Mouse (Mus musculus) thymus, adult 2 months (tissue): ENCODE results near the gene Fgfr2.

Experiments
- CTCF ChIP-seq: fragments of 200-500 bp; IDR thresholded peaks from 2 replicates; pipeline ENCODE4 v1.5.1; 2012; ENCODE audit warnings: mild to moderate bottlenecking, control low read depth, low read length, moderate library complexity, borderline replicate concordance; ENCODE audit not compliant: control insufficient read depth, poor library complexity, insufficient read depth; ENCODE audit errors: extremely low read depth
- POLR2A ChIP-seq: fragments of 200-500 bp; IDR thresholded peaks from 2 replicates; pipeline ENCODE4 v1.6.1; 2012; ENCODE audit warnings: mild to moderate bottlenecking, low read length, control low read depth, moderate library complexity; ENCODE audit not compliant: control insufficient read depth, poor library complexity, insufficient read depth; ENCODE audit errors: extremely low read depth

DNA sequence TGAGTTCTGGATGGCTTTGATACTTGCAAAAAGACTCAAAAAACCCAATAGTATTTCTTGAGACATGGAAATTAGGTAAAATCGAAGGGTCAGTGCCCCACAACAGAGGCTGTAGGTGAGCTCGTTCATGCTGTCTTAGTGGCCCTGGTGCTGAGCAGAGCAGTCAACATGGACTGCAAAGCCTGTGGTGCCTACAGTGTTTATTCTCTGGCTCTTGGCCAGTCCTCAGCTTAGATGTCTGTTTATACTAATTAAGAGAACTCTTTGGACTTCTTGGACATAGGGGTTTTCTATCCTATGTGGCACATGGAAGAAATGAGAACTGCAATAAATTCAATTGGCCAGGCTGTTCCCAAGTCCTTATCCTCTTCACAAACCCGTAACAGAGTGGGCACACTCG is 2811.8 kb downstream of the Fgfr2 start:
- TF ChIP-seq CTCF (no peak), POLR2A (no peak)
